Mouse (Mus musculus) midbrain, embryonic 14.5 days (tissue): ENCODE data around the gene Rfx1. TPM values are rescaled to one million over a fixed set of nuclear protein-coding genes. Genes with fewer than 3 reads are reported as not detected.
A peak's percentile ranks its signal among the peaks of the same experiment; 100 is the strongest.

Experiments used
- ATAC-seq: fragments of 200-750 bp; cut with Nextera tagmentation; 2 replicates; pipeline ENCODE4 v1.8.0; 2017; ENCODE audit warnings: moderate number of reproducible peaks, moderate library complexity; ENCODE audit not compliant: low FRiP score, low TSS enrichment
- DNase-seq: peaks from one replicate; pipeline ENCODE4 v3.0.0-alpha.2; 2015
- H3K27ac ChIP-seq: fragments of 300-500 bp; sonication (generic); replicated peaks from 2 replicates; pipeline ENCODE4 v1.5.1; 2014; ENCODE audit warnings: mild to moderate bottlenecking, low read depth, low read length, moderate library complexity
- H3K27me3 ChIP-seq: fragments of 300-500 bp; sonication (generic); 2 replicates; pipeline ENCODE4 v1.6.1; 2014; ENCODE audit warnings: low read length, control low read depth, mixed read lengths; ENCODE audit not compliant: control insufficient read depth, insufficient read depth
- H3K36me3 ChIP-seq: fragments of 300-500 bp; sonication (generic); 2 replicates; pipeline ENCODE4 v1.6.1; 2014; ENCODE audit warnings: low read length, control low read depth; ENCODE audit not compliant: control insufficient read depth, insufficient read depth
- H3K4me1 ChIP-seq: fragments of 300-500 bp; sonication (generic); 2 replicates; pipeline ENCODE4 v1.6.1; 2014; ENCODE audit warnings: mild to moderate bottlenecking, antibody characterized with exemption, low read length, control low read depth; ENCODE audit not compliant: control insufficient read depth, insufficient read depth
- H3K4me2 ChIP-seq: fragments of 300-500 bp; sonication (generic); 2 replicates; pipeline ENCODE4 v1.6.1; 2014; ENCODE audit warnings: mild to moderate bottlenecking, low read length, moderate library complexity
- H3K4me3 ChIP-seq: fragments of 300-500 bp; sonication (generic); replicated peaks from 2 replicates; pipeline ENCODE4 v1.5.1; 2014; ENCODE audit warnings: low read depth, low read length
- H3K9ac ChIP-seq: fragments of 300-500 bp; sonication (generic); replicated peaks from 2 replicates; pipeline ENCODE4 v1.6.1; 2014; ENCODE audit warnings: mild to moderate bottlenecking, low read length, moderate library complexity
- H3K9me3 ChIP-seq: fragments of 300-500 bp; sonication (generic); 2 replicates; pipeline ENCODE4 v1.6.1; 2016; ENCODE audit warnings: low read length, control low read depth, mixed read lengths; ENCODE audit not compliant: control insufficient read depth
- WGBS: fragments of 180-500 bp; shearing (Covaris S2); extraction: QIAGEN DNeasy Blood & Tissue Kit; methylation state at CpG from one replicate; pipeline ENCODE4 v1.1.7; 2014; 5-methylcytosine and 5-hydroxymethylcytosine counted together
- polyA plus RNA-seq: library from polyadenylated mRNA; unstranded; fragments of >200 nt; fragmentation: Nextera tagmentation; extraction: Ambion mirVana; gene quantifications from 2 replicates; pipeline ENCODE4 v1.2.1, GENCODE M21; 2014

Rfx1 gene
- polyA plus RNA-seq, 1 experiment from 2014 or later: 11.2 TPM

GRCm38 (mm10) chr8:84073230-84073976 is 6.8 kb downstream of the Rfx1 start:
- 33% methylated on average over 10 of the region's 10 CpGs for WGBS
- peak; percentile 57 for DNase-seq
- Histone ChIP-seq H3K9me3 (no peaks in the 10 kb centered on the region), H3K9ac (no peak overlapping the region; the same call in 1 of the 2 replicates), H3K4me3 (no peak overlapping the region), H3K4me1 (peaks cover 20% of the 10 kb centered on the region), H3K36me3 (peaks cover 35% of the 10 kb centered on the region), H3K27me3 (no peaks in the 10 kb centered on the region), H3K4me2 (0 out of 2 replicates have a peak overlapping the region, but pooled peaks have one; percentile 18), H3K27ac (peak overlapping the region; percentile 73)
- ATAC-seq: no peak

GRCm38 (mm10) chr8:84076412-84076811 is 9.8 kb downstream of the Rfx1 start:
- 92% methylated on average over 1 of the region's 1 CpGs for WGBS
- H3K9ac ChIP-seq: no peak overlapping the region
- no peak overlapping the region for H3K27ac ChIP-seq
- H3K4me1 ChIP-seq: peaks cover 11% of the 10 kb centered on the region
- H3K27me3 ChIP-seq: no peaks in the 10 kb centered on the region
- no peak for ATAC-seq
- no peak overlapping the region for H3K4me2 ChIP-seq
- no peaks in the 10 kb centered on the region for H3K9me3 ChIP-seq
- no peak for DNase-seq
- H3K4me3 ChIP-seq: no peak overlapping the region
- peaks cover 59% of the 10 kb centered on the region for H3K36me3 ChIP-seq

- Histone ChIP-seq H3K36me3 (peaks cover 62% of the 10 kb centered on the region), H3K4me2 (no peak overlapping the region), H3K4me3 (no peak overlapping the region), H3K27me3 (no peaks in the 10 kb centered on the region), H3K27ac (no peak overlapping the region), H3K4me1 (peaks cover 11% of the 10 kb centered on the region), H3K9me3 (no peaks in the 10 kb centered on the region), H3K9ac (no peak overlapping the region)
- WGBS: 91% methylated on average over 3 of the region's 3 CpGs
- ATAC-seq (no peak), DNase-seq (no peak)
Observed at GRCm38 (mm10) chr8:84076849-84077248, 10.2 kb downstream of the Rfx1 start.

GRCm38 (mm10) chr8:84079206-84079605 is 12.6 kb downstream of the Rfx1 start:
- Histone ChIP-seq H3K4me3 (no peak overlapping the region), H3K9ac (no peak overlapping the region), H3K36me3 (peaks cover 85% of the 10 kb centered on the region), H3K27me3 (no peaks in the 10 kb centered on the region), H3K4me1 (no peaks in the 10 kb centered on the region), H3K4me2 (no peak overlapping the region), H3K27ac (no peak overlapping the region), H3K9me3 (no peaks in the 10 kb centered on the region)
- DNase-seq (no peak), ATAC-seq (no peak)
- WGBS: 88% methylated on average over 5 of the region's 5 CpGs

GRCm38 (mm10) chr8:84083829-84084241 is 17.2 kb downstream of the Rfx1 start:
- H3K9ac ChIP-seq: no peak overlapping the region
- H3K27ac ChIP-seq: no peak overlapping the region
- no peak overlapping the region for H3K4me3 ChIP-seq
- peaks cover 90% of the 10 kb centered on the region for H3K36me3 ChIP-seq
- WGBS: 13% methylated on average over 8 of the region's 8 CpGs
- DNase-seq (peak; percentile 53), ATAC-seq (no peak)
- no peaks in the 10 kb centered on the region for H3K27me3 ChIP-seq
- H3K4me2 ChIP-seq: no peak overlapping the region
- H3K4me1 ChIP-seq: no peaks in the 10 kb centered on the region
- no peaks in the 10 kb centered on the region for H3K9me3 ChIP-seq

GRCm38 (mm10) chr8:84084341-84085115 is 17.9 kb downstream of the Rfx1 start:
- DNase-seq (no peak), ATAC-seq (no peak)
- no peak overlapping the region for H3K27ac ChIP-seq
- WGBS: 29% methylated on average over 42 of the region's 42 CpGs
- H3K9ac ChIP-seq: no peak overlapping the region
- no peaks in the 10 kb centered on the region for H3K4me1 ChIP-seq
- no peaks in the 10 kb centered on the region for H3K27me3 ChIP-seq
- peaks cover 92% of the 10 kb centered on the region for H3K36me3 ChIP-seq
- no peak overlapping the region for H3K4me3 ChIP-seq
- H3K4me2 ChIP-seq: no peak overlapping the region
- no peaks in the 10 kb centered on the region for H3K9me3 ChIP-seq

- WGBS: 92% methylated on average over 7 of the region's 7 CpGs
- Histone ChIP-seq H3K4me3 (no peak overlapping the region), H3K36me3 (peaks cover 93% of the 10 kb centered on the region), H3K4me1 (no peaks in the 10 kb centered on the region), H3K27ac (no peak overlapping the region), H3K9ac (no peak overlapping the region), H3K27me3 (no peaks in the 10 kb centered on the region), H3K9me3 (no peaks in the 10 kb centered on the region), H3K4me2 (no peak overlapping the region)
- DNase-seq: no peak
- ATAC-seq: no peak
Observed at GRCm38 (mm10) chr8:84087156-84087555, 20.5 kb downstream of the Rfx1 start.

- no peaks in the 10 kb centered on the region for H3K9me3 ChIP-seq
- no peaks in the 10 kb centered on the region for H3K4me1 ChIP-seq
- DNase-seq (no peak), ATAC-seq (no peak)
- H3K27ac ChIP-seq: no peak overlapping the region
- H3K4me2 ChIP-seq: no peak overlapping the region
- no peaks in the 10 kb centered on the region for H3K27me3 ChIP-seq
- no peak overlapping the region for H3K9ac ChIP-seq
- 97% methylated on average over 14 of the region's 14 CpGs for WGBS
- H3K36me3 ChIP-seq: peaks cover 93% of the 10 kb centered on the region
- H3K4me3 ChIP-seq: no peak overlapping the region
Observed at GRCm38 (mm10) chr8:84087821-84088220, 21.2 kb downstream of the Rfx1 start.
